Mouse (Mus musculus) spleen, embryonic (tissue): ENCODE data around the gene Slc35f1.

ENCODE experiments used
- CTCF ChIA-PET: fragments of 350-600 bp; sonication (Branson Sonifier 250); formaldehyde crosslinking; loops from one replicate; lab custom pipeline; 2022; lab: Charles Lee

Gene Slc35f1

GRCm38 (mm10) chr10:52926330-52926729 lies 236.0 kb downstream of the Slc35f1 start:
- CTCF ChIA-PET: no interaction called here

GRCm38 (mm10) chr10:52932159-52932558 lies 241.8 kb downstream of the Slc35f1 start:
- CTCF ChIA-PET: no interaction called here

- CTCF ChIA-PET: no interaction called here
Observed at GRCm38 (mm10) chr10:52934615-52935014, 244.3 kb downstream of the Slc35f1 start.

- CTCF ChIA-PET: no interaction called here
Observed at GRCm38 (mm10) chr10:52940111-52940830, 249.9 kb downstream of the Slc35f1 start.

- CTCF ChIA-PET: no interaction called here
Observed at GRCm38 (mm10) chr10:52940831-52941216, 250.5 kb downstream of the Slc35f1 start.

GRCm38 (mm10) chr10:52952581-52952980 lies 262.2 kb downstream of the Slc35f1 start:
- CTCF ChIA-PET: no interaction called here

- CTCF ChIA-PET: no interaction called here
Observed at GRCm38 (mm10) chr10:52956728-52957127, 266.4 kb downstream of the Slc35f1 start.

- CTCF ChIA-PET: no interaction called here
Observed at GRCm38 (mm10) chr10:52979251-52979650, 288.9 kb downstream of the Slc35f1 start.

- CTCF ChIA-PET: no interaction called here
Observed at GRCm38 (mm10) chr10:52982836-52983235, 292.5 kb downstream of the Slc35f1 start.

GRCm38 (mm10) chr10:52992246-52992645 lies 301.9 kb downstream of the Slc35f1 start:
- CTCF ChIA-PET: interaction anchor here (0.5 kb wide), 1 partner anchor 923 kb away, joined by 4 read pairs; no protein-coding TSS in a partner anchor

- CTCF ChIA-PET: no interaction called here
Observed at GRCm38 (mm10) chr10:52996886-52997285, 306.6 kb downstream of the Slc35f1 start.

- CTCF ChIA-PET: no interaction called here
Observed at GRCm38 (mm10) chr10:53001136-53001535, 310.8 kb downstream of the Slc35f1 start.

GRCm38 (mm10) chr10:53006229-53007190 lies 316.2 kb downstream of the Slc35f1 start:
- CTCF ChIA-PET: no interaction called here

- CTCF ChIA-PET: no interaction called here
Observed at GRCm38 (mm10) chr10:53013878-53014277, 323.5 kb downstream of the Slc35f1 start.

- CTCF ChIA-PET: no interaction called here
Observed at GRCm38 (mm10) chr10:53028454-53028853, 338.1 kb downstream of the Slc35f1 start.

GRCm38 (mm10) chr10:53035202-53035601 lies 344.9 kb downstream of the Slc35f1 start:
- CTCF ChIA-PET: interaction anchor here (0.6 kb wide), 1 partner anchor 336 kb away, joined by 4 read pairs; no protein-coding TSS in a partner anchor

GRCm38 (mm10) chr10:53045931-53046330 lies 355.6 kb downstream of the Slc35f1 start:
- CTCF ChIA-PET: no interaction called here

- CTCF ChIA-PET: no interaction called here
Observed at GRCm38 (mm10) chr10:53052521-53052920, 362.2 kb downstream of the Slc35f1 start.

GRCm38 (mm10) chr10:53060745-53061144 lies 370.4 kb downstream of the Slc35f1 start:
- CTCF ChIA-PET: no interaction called here

- CTCF ChIA-PET: no interaction called here
Observed at GRCm38 (mm10) chr10:53062741-53063140, 372.4 kb downstream of the Slc35f1 start.

GRCm38 (mm10) chr10:53087811-53088210 lies 397.5 kb downstream of the Slc35f1 start:
- CTCF ChIA-PET: no interaction called here

- CTCF ChIA-PET: no interaction called here
Observed at GRCm38 (mm10) chr10:53091525-53091924, 401.2 kb downstream of the Slc35f1 start.
